Mouse (Mus musculus): ENCODE data around the gene Fam209.

DNA sequence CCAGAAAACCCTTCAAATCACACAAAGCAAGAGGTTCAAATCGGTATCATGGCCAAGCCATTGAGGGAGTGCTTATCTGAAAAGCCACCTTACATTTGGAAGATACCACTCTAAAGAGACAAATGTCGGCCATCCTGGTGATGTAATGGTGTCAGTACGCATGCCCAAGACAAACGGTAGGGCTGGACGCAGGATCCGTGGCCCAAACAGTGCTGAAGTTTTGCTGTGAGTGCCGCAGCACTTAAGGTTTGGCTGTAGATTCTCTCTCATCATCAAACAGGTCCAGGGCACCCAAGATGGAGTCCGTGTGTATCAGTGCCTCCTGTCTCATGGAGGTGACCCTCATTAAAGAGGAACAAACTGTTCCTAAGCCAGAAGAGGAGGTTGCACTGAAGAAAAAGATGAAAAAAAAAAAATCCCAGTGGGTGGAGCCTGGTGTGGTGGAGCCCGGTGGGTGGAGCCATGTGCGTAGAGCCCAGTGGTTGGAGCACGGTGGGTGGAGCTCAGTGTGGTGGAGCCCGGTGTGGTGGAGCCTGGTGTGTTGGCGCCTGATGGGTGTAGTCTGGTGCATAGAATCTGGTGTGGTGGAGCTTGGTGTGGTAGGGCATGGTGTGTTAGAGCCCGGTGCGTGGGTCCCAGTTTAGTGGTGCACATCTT is 37.9 kb downstream of the Fam209 start:
- TF ChIP-seq CTCF (IDR thresholded peaks at IDR 0.05; ENCODE audit: low read depth) (no peak), EP300 (IDR thresholded peaks at IDR 0.05; ENCODE audit: low read depth) (no peak)
